Mouse (Mus musculus): ENCODE data around the gene Ybey.

GRCm38 (mm10) chr10:76416811-76417210 lies 52.1 kb downstream of the Ybey start:
- TF ChIP-seq CTCF (IDR thresholded peaks at IDR 0.05; ENCODE audit: low read depth) (no peak), EP300 (optimal IDR thresholded peaks at IDR 0.05) (no peak)

Data from stomach, postnatal 0 days (tissue).